Mouse (Mus musculus) neural tube, embryonic 13.5 days (tissue): ENCODE measurements at regions not wholly inside any gene's neighbourhood (a gene's known extent, or its start where the extent isn't known, plus 50 kb on each side); places are given as distances from the start of the nearest gene placed in this dataset.

Source experiments
- ATAC-seq: fragments of 200-750 bp; cut with Nextera tagmentation; 2 replicates; pipeline ENCODE4 v1.8.0; 2017; ENCODE audit warnings: low read depth, mild to moderate bottlenecking, moderate TSS enrichment, moderate library complexity
- H3K27ac ChIP-seq: fragments of 300-500 bp; sonication (generic); replicated peaks from 2 replicates; pipeline ENCODE4 v1.5.1; 2015; ENCODE audit warnings: moderate library complexity, mild to moderate bottlenecking, inconsistent platforms
- H3K27me3 ChIP-seq: fragments of 300-500 bp; sonication (generic); 2 replicates; pipeline ENCODE4 v1.6.1; 2015; ENCODE audit warnings: mild to moderate bottlenecking, inconsistent platforms
- H3K36me3 ChIP-seq: fragments of 300-500 bp; sonication (generic); 2 replicates; pipeline ENCODE4 v1.6.1; 2015; ENCODE audit warnings: mild to moderate bottlenecking, inconsistent platforms
- H3K4me1 ChIP-seq: fragments of 300-500 bp; sonication (generic); replicated peaks from 2 replicates; pipeline ENCODE4 v1.6.1; 2015; ENCODE audit warnings: inconsistent platforms
- H3K4me2 ChIP-seq: fragments of 300-500 bp; sonication (generic); 2 replicates; pipeline ENCODE4 v1.6.1; 2015; ENCODE audit warnings: inconsistent platforms, mild to moderate bottlenecking, moderate library complexity
- H3K4me3 ChIP-seq: fragments of 300-500 bp; sonication (generic); 2 replicates; pipeline ENCODE4 v1.5.1; 2015; ENCODE audit warnings: mild to moderate bottlenecking, inconsistent platforms
- H3K9ac ChIP-seq: fragments of 300-500 bp; sonication (generic); 2 replicates; pipeline ENCODE4 v1.6.1; 2015; ENCODE audit warnings: moderate library complexity, mild to moderate bottlenecking, inconsistent platforms
- H3K9me3 ChIP-seq: fragments of 300-500 bp; sonication (generic); 2 replicates; pipeline ENCODE4 v1.6.1; 2016; ENCODE audit warnings: inconsistent platforms
- WGBS: fragments of 180-500 bp; shearing (Covaris S2); methylation state at CpG from one replicate; pipeline ENCODE4 v1.1.7; 2015; 5-methylcytosine and 5-hydroxymethylcytosine counted together

- no peak for ATAC-seq
- H3K27ac ChIP-seq: no peak overlapping the region
- no peaks in the 10 kb centered on the region for H3K36me3 ChIP-seq
- H3K27me3 ChIP-seq: no peaks in the 10 kb centered on the region
- no peak overlapping the region for H3K9ac ChIP-seq
- H3K9me3 ChIP-seq: no peaks in the 10 kb centered on the region
- H3K4me1 ChIP-seq: no peaks in the 10 kb centered on the region
- no peak overlapping the region for H3K4me3 ChIP-seq
- H3K4me2 ChIP-seq: no peak overlapping the region
- WGBS: 85% methylated on average over 2 of the region's 2 CpGs
Measured at GRCm38 (mm10) chr16:5438405-5438804, 182.6 kb upstream of the Eef2kmt start.

GRCm38 (mm10) chr16:5431689-5432088 lies 175.9 kb upstream of the Eef2kmt start:
- H3K4me3 ChIP-seq: no peak overlapping the region
- no peak overlapping the region for H3K27ac ChIP-seq
- no peaks in the 10 kb centered on the region for H3K4me1 ChIP-seq
- H3K9ac ChIP-seq: no peak overlapping the region
- H3K4me2 ChIP-seq: no peak overlapping the region
- H3K36me3 ChIP-seq: no peaks in the 10 kb centered on the region
- no peaks in the 10 kb centered on the region for H3K9me3 ChIP-seq
- no peak for ATAC-seq
- H3K27me3 ChIP-seq: no peaks in the 10 kb centered on the region
- WGBS: 85% methylated on average over 5 of the region's 5 CpGs

GRCm38 (mm10) chr16:5431111-5431510 lies 175.3 kb upstream of the Eef2kmt start:
- H3K36me3 ChIP-seq: no peaks in the 10 kb centered on the region
- H3K9me3 ChIP-seq: no peaks in the 10 kb centered on the region
- no peak for ATAC-seq
- no peak overlapping the region for H3K9ac ChIP-seq
- H3K4me1 ChIP-seq: no peaks in the 10 kb centered on the region
- no peak overlapping the region for H3K4me3 ChIP-seq
- H3K27ac ChIP-seq: no peak overlapping the region
- H3K4me2 ChIP-seq: no peak overlapping the region
- no peaks in the 10 kb centered on the region for H3K27me3 ChIP-seq
- WGBS: 83% methylated on average over 3 of the region's 3 CpGs

GRCm38 (mm10) chr16:5429466-5429865 lies 173.7 kb upstream of the Eef2kmt start:
- Histone ChIP-seq H3K4me3 (no peak overlapping the region), H3K4me1 (no peaks in the 10 kb centered on the region), H3K27me3 (no peaks in the 10 kb centered on the region), H3K27ac (no peak overlapping the region), H3K9ac (no peak overlapping the region), H3K4me2 (no peak overlapping the region), H3K36me3 (no peaks in the 10 kb centered on the region), H3K9me3 (no peaks in the 10 kb centered on the region)
- 83% methylated on average over 2 of the region's 2 CpGs for WGBS
- no peak for ATAC-seq

- Histone ChIP-seq H3K4me1 (no peaks in the 10 kb centered on the region), H3K4me3 (no peak overlapping the region), H3K27me3 (no peaks in the 10 kb centered on the region), H3K4me2 (no peak overlapping the region), H3K9me3 (no peaks in the 10 kb centered on the region), H3K9ac (no peak overlapping the region), H3K27ac (no peak overlapping the region), H3K36me3 (no peaks in the 10 kb centered on the region)
- no peak for ATAC-seq
- WGBS: 85% methylated on average over 2 of the region's 2 CpGs
Measured at GRCm38 (mm10) chr16:5425908-5426307, 170.1 kb upstream of the Eef2kmt start.

- 85% methylated on average over 6 of the region's 6 CpGs for WGBS
- H3K4me1 ChIP-seq: peaks cover 12% of the 10 kb centered on the region
- H3K27ac ChIP-seq: no peak overlapping the region
- ATAC-seq: no peak
- H3K9me3 ChIP-seq: no peaks in the 10 kb centered on the region
- no peaks in the 10 kb centered on the region for H3K27me3 ChIP-seq
- H3K4me3 ChIP-seq: no peak overlapping the region
- no peaks in the 10 kb centered on the region for H3K36me3 ChIP-seq
- H3K4me2 ChIP-seq: no peak overlapping the region
- H3K9ac ChIP-seq: no peak overlapping the region
Measured at GRCm38 (mm10) chr16:5422041-5422440, 166.3 kb upstream of the Eef2kmt start.

- Histone ChIP-seq H3K9ac (no peak overlapping the region), H3K27me3 (no peaks in the 10 kb centered on the region), H3K27ac (no peak overlapping the region), H3K4me3 (no peak overlapping the region), H3K4me1 (peaks cover 12% of the 10 kb centered on the region), H3K36me3 (no peaks in the 10 kb centered on the region), H3K4me2 (no peak overlapping the region), H3K9me3 (no peaks in the 10 kb centered on the region)
- WGBS: 84% methylated on average over 5 of the region's 5 CpGs
- ATAC-seq: no peak
Measured at GRCm38 (mm10) chr16:5421591-5421990, 165.8 kb upstream of the Eef2kmt start.

- Histone ChIP-seq H3K9ac (no peak overlapping the region), H3K4me1 (peaks cover 12% of the 10 kb centered on the region), H3K9me3 (no peaks in the 10 kb centered on the region), H3K27ac (no peak overlapping the region), H3K4me2 (no peak overlapping the region), H3K36me3 (no peaks in the 10 kb centered on the region), H3K27me3 (no peaks in the 10 kb centered on the region), H3K4me3 (no peak overlapping the region)
- 77% methylated on average over 3 of the region's 3 CpGs for WGBS
- ATAC-seq: no peak
Measured at GRCm38 (mm10) chr16:5419467-5419866, 163.7 kb upstream of the Eef2kmt start.

GRCm38 (mm10) chr16:5418462-5419197 lies 162.8 kb upstream of the Eef2kmt start:
- no peaks in the 10 kb centered on the region for H3K36me3 ChIP-seq
- 44% methylated on average over 4 of the region's 4 CpGs for WGBS
- H3K4me1 ChIP-seq: peaks cover 12% of the 10 kb centered on the region
- no peaks in the 10 kb centered on the region for H3K9me3 ChIP-seq
- peak overlapping the region; percentile 28; the same call in 1 of the 2 replicates for H3K27ac ChIP-seq
- peak; percentile 75 for ATAC-seq
- no peak overlapping the region for H3K9ac ChIP-seq
- 0 out of 2 replicates have a peak, but pooled peaks cover 2% of the 10 kb centered on the region for H3K27me3 ChIP-seq
- H3K4me2 ChIP-seq: no peak overlapping the region
- no peak overlapping the region for H3K4me3 ChIP-seq

GRCm38 (mm10) chr16:5415310-5415709 lies 159.5 kb upstream of the Eef2kmt start:
- H3K36me3 ChIP-seq: no peaks in the 10 kb centered on the region
- no peak for ATAC-seq
- H3K27ac ChIP-seq: no peak overlapping the region
- peaks cover 3% of the 10 kb centered on the region; the same call in 1 of the 2 replicates for H3K27me3 ChIP-seq
- no peak overlapping the region for H3K4me3 ChIP-seq
- H3K9me3 ChIP-seq: no peaks in the 10 kb centered on the region
- no peak overlapping the region for H3K9ac ChIP-seq
- 78% methylated on average over 4 of the region's 4 CpGs for WGBS
- H3K4me1 ChIP-seq: peaks cover 20% of the 10 kb centered on the region
- no peak overlapping the region for H3K4me2 ChIP-seq

- Histone ChIP-seq H3K4me3 (no peak overlapping the region), H3K4me1 (0 out of 2 replicates have a peak, but pooled peaks cover 8% of the 10 kb centered on the region), H3K4me2 (no peak overlapping the region), H3K9ac (no peak overlapping the region), H3K36me3 (no peaks in the 10 kb centered on the region), H3K27ac (no peak overlapping the region), H3K9me3 (no peaks in the 10 kb centered on the region), H3K27me3 (peaks cover 11% of the 10 kb centered on the region; the same call in 1 of the 2 replicates)
- WGBS: 49% methylated on average over 5 of the region's 5 CpGs
- no peak for ATAC-seq
Measured at GRCm38 (mm10) chr16:5411819-5412385, 156.1 kb upstream of the Eef2kmt start.

GRCm38 (mm10) chr16:5406711-5407110 lies 150.9 kb upstream of the Eef2kmt start:
- Histone ChIP-seq H3K9me3 (no peaks in the 10 kb centered on the region), H3K27me3 (peaks cover 8% of the 10 kb centered on the region; the same call in 1 of the 2 replicates), H3K36me3 (no peaks in the 10 kb centered on the region), H3K4me3 (no peak overlapping the region), H3K27ac (no peak overlapping the region), H3K9ac (no peak overlapping the region), H3K4me2 (no peak overlapping the region), H3K4me1 (0 out of 2 replicates have a peak, but pooled peaks cover under 1% of the 10 kb centered on the region)
- WGBS: 10% methylated on average over 11 of the region's 11 CpGs
- no peak for ATAC-seq
